Mouse (Mus musculus) bone marrow macrophage, adult 2 months (primary cell): Measurements from ENCODE around the gene Elovl2.

Source experiments
- CTCF ChIP-seq: IDR thresholded peaks from 2 replicates; pipeline ENCODE4 v1.5.1; 2012; ENCODE audit warnings: low read depth, mild to moderate bottlenecking, low read length, moderate library complexity
- POLR2A ChIP-seq: IDR thresholded peaks from 2 replicates; pipeline ENCODE4 v1.6.1; 2012; ENCODE audit warnings: mild to moderate bottlenecking, low read depth, low read length, borderline replicate concordance

- TF ChIP-seq CTCF (no peak), POLR2A (no peak)
Observed at GRCm38 (mm10) chr13:41238035-41238804, 18.0 kb upstream of the Elovl2 start.
